Mouse (Mus musculus) erythroblast, adult 5-6 weeks (primary cell): ENCODE data around the gene Itgb1bp1. TPM values are rescaled to one million over a fixed set of nuclear protein-coding genes. Genes with fewer than 3 reads are reported as not detected.

Experiments used
- ATAC-seq: replicated peaks from 2 replicates; pipeline ENCODE4 v1.8.0; 2016; ENCODE audit warnings: moderate number of reproducible peaks, mild to moderate bottlenecking, moderate TSS enrichment, inconsistent platforms; ENCODE audit not compliant: poor library complexity, low FRiP score, severe bottlenecking
- total RNA-seq, 2 experiments: library from RNA; stranded (forward) in 1 of 2; stranded (reverse) in 1 of 2; fragments of 150-400 nt in 1 of 2; fragments of 200-764, 138-1000 nt in 1 of 2; gene quantifications; 2 replicates each; pipeline versions ENCODE4 v1.2.3 to v1.2.4; 2015 to 2017; ENCODE audit warnings: low replicate concordance in 2 of 2

Itgb1bp1 gene
- total RNA-seq, 2 experiments from 2014 or later: 6.8 to 14.0 TPM

- no peak for ATAC-seq
Measured at GRCm38 (mm10) chr12:21302361-21302783, 16.3 kb upstream of the Itgb1bp1 start.

DNA sequence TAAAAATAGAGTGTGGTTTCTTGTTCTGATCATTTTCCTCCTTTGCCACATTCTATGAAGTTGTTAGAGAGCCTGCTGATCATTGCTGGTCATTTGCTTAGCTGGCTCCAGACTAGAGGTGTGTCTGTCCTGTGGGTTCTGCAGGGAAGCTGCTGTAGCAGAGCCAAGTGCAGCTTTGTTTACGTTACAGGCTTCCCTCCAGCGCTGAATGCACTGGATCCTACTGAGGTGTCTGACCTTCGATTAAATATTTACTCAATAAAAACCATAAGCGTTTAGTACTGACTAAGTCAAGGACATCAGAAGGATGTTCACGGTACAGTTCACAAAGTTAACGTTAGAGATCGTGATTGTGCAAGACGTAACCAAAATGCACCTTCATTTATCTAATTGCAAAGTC lies 15.8 kb upstream of the Itgb1bp1 start:
- no peak for ATAC-seq

- no peak for ATAC-seq
Measured at GRCm38 (mm10) chr12:21301324-21301723, 15.2 kb upstream of the Itgb1bp1 start.

GRCm38 (mm10) chr12:21298856-21299255 lies 12.8 kb upstream of the Itgb1bp1 start:
- no peak for ATAC-seq

- ATAC-seq: no peak
Measured at GRCm38 (mm10) chr12:21289651-21290050, 3.6 kb upstream of the Itgb1bp1 start.

DNA sequence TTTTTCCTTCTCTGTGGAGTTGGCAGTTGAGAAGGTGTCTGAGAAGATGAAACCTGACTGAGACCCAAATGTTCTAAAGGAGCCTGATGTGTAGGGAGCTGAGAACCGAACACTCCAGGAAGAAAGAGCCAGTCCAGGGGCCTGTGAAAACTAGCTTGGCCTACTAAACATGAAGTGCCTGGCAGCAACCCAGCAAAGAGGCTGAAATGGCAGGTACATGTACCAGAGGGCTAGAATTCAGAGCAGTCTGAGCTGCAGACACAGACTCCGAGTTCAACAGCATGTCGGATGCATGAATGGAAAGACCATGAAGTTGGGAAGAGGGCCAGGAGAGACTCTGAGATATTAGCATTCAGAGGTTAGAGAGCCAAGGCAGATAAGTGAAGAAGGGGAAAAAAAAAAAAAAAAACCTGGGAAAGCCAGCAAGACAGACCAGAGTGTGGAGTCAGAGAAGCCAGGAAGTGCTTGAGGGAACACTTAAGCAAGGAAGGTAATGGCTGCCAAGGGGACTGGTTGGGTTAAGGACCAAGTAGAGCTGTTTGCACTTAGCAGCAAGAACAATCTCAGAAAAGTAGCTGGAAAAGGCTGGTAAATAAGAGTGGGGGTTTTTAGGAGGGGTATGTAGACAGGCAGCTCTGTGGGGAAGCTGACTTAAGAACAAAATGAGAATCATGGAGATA lies 2.8 kb upstream of the Itgb1bp1 start:
- ATAC-seq: no peak

DNA sequence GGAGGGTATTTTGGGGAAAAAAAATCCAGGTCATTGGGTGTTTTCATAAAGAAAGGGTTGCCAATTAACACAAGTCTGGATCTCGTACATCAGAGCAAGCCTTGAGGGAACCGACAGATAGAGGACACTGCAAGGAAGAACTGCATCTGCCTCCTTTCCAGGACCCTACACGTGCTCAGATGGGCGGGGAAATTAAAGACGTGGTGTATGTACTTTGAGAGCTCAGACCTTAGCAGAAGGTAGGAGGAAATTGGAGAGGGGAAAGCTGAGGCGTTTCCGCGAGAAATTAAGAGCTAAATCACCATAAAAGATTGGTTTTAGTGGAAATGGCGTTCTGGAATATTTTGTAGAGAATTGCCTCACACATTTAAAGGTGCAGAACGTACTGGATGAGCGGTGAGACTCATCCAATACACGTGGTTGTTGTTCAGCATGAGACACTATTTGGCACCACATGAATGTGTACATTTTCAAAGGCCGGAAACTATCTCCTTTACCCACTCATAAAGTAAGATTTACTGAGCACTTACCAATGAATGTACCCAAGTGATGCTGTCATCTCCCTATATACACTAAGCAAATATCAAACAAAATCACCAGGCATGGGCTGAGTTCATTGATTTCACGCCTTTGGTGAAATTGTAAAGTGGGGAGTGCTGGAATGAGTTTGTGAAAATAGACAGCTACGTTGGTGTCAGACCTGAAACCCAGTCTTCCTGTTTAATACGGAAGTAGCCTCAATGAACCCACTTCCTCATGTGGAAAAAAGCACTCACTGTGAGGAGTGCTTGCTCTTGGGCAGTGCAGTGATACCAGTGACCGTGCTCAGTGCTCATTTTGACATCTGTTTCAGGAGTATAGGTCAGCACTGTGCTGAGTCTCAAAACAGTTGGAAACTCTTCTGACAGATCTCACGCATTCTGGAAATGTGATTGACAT lies 897 bp upstream of the Itgb1bp1 start:
- 0 out of 2 replicates have a peak, but pooled peaks have one; percentile 42 for ATAC-seq

DNA sequence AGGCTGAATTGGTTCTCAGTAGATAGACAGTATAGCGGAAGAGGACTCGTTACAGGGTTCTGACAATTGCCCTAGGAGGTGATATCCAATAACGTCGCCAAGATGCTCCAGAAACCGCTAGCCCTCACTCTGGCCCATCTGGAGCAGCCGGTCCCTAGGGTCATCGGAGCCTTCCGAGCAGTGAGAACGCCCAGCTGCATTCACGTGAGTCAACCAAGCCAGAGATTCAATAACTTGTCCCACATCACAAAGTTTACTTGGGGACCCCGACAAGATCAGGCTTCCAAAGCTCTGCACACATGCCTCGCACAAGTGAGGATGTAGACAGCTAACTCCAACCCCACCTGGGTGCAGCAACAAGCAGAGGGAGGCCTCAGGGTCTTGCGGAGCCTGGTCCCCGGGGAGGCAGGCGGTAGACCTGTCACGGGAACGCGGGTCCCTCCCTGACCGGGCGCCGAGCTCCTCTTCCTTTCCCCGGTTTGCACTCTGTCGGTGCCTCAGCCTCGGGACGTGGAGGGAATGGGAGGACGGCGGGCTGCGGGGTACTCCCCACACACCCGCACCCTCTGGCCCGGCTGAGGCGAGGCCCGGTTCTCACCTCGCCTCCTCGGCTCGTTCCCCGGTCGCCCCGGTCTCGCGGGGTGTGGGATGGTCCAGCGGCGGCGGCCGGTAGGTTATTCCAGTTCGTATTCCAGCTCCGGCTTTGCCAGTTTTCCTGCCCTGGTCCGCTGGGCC lies 409 bp downstream of the Itgb1bp1 start:
- ATAC-seq: peak; percentile 64

- ATAC-seq: no peak
Measured at GRCm38 (mm10) chr12:21284761-21285441, 1.2 kb downstream of the Itgb1bp1 start, which contains the start of gene Cpsf3. Cpsf3 (plus strand) TSS chr12:21285391.

DNA sequence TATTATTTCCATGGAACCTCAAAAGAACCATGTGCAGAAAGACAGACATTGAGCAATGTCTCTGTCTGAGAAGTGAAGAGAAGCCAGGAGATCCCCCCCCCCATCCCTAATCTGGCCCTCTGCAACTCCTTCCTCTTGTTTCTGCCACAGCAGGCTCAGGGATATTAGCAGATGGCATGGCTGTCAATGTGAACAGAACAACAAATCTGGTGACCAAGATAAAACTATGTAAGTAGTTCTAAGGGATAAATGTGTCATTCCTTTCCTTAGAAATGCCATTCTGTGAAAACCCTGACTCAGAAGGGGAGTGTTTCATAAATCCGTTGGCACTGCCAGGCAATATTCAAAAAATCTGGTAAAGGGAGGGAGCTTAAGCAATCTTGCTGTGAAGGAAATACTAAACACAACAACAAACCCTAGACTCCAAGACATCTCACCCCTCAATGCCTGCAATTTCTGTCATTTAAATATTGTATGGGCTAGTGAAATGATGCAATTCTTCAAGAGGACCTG lies 8.7 kb downstream of the Itgb1bp1 start:
- ATAC-seq: no peak

- ATAC-seq: no peak
Measured at GRCm38 (mm10) chr12:21274446-21274845, 11.6 kb downstream of the Itgb1bp1 start.

GRCm38 (mm10) chr12:21268083-21268616 lies 17.9 kb downstream of the Itgb1bp1 start:
- ATAC-seq: no peak

DNA sequence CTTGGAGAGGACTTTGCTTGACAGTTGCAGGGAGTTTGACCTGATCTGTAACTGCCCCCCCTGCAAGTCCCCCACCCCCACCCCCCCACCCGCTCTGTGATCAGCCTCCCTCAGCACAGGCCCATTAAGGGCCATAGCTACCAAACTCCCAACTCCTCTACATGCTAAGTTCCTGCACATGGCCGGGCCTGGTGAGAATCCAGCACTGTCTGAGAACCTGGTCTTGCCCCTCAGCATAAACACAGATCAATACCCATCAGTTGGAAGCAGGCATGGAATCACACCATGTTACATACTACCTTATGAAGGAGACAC lies 19.3 kb downstream of the Itgb1bp1 start:
- ATAC-seq: no peak

DNA sequence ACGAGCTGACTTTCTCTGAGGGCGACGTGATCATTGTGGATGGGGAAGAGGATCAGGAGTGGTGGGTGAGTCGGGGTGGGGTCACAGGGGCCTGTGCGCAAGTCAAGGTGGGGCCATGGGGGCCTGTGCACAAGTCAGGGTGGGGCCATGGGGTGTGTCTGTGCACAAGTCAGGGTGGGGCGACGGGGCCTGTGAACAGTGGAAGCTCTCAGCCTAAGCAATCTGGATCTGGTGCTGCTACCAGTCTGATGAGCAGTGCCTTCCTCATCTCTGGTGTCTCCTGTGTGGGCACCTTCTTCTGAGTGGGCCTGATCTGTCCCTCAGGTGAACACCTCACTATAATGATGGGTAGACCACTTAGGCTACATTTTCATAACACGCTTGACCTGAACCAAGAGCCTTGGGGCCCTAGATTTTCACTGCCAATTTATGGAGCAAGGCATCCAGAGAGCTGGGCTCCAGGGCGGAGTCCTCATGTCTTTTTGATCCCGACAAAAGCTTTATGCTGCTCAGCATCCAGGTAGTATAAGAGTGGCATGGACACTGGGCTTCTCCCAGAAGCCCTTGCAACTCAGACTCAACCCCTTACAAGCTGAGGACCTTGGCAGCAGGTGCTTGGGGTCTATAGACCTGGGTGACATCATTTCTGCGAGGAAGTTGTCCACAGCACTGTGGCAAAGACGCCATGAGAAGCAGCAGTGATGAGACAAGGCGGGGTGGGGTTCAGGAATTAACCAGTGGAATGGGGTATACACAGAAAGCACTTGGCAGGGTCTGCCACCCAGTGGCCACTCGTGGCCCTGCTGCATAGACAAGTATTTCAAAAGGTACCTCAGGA lies 19.9 kb downstream of the Itgb1bp1 start:
- no peak for ATAC-seq

DNA sequence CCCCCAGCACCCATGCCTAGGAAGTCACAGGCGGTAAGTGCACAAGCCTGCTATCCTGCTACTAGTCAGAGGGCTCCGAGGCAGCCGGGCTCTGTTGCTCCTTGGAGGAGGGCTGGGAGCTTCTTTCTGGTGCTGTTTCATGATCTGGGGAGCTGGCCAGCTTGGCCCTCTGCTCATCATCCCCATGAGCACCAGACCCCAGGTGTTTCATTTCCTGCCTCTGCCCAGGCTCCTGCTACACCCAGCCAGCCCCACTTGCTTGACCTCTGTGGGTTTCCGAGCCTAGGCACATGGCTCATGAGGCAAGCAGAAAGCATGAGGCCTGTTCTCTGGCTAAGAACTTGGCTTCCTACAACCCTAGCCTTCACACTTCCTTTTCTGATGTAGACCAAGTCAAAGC lies 20.6 kb downstream of the Itgb1bp1 start:
- no peak for ATAC-seq

GRCm38 (mm10) chr12:21264970-21265369 lies 21.1 kb downstream of the Itgb1bp1 start:
- ATAC-seq: no peak

GRCm38 (mm10) chr12:21264241-21264640 lies 21.8 kb downstream of the Itgb1bp1 start:
- no peak for ATAC-seq

GRCm38 (mm10) chr12:21263256-21263655 lies 22.8 kb downstream of the Itgb1bp1 start:
- no peak for ATAC-seq

DNA sequence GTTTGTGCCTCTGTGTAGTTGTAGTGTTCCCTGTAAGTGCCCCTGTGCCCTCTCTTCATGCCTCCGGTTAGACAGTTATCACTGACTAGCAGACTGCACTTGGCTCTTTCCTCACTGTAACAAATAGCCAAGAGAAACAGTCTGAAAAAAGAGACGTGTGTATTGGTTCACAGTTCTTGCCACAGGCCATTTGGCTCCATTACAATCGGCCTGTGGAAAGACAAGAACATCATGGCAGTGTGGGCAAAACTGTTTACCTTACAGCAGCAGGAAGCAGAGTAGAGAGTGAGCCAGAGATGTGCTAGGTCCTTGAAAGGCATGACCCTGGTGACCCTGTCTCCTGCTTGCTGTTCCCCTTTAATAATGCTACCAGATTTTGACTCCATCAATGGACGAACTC lies 24.6 kb downstream of the Itgb1bp1 start:
- no peak for ATAC-seq
